Mouse (Mus musculus) spleen, postnatal 10 days (tissue): Measurements from ENCODE around the gene Igdcc3.
A peak's percentile ranks its signal among the peaks of the same experiment; 100 is the strongest.
"Not testable (repeated sequence)": the region's sequence is repeated elsewhere in the genome, so short reads cannot be mapped to it uniquely, and the experiment has no call there.

Experiments used
- DNase-seq, 2 experiments: peaks; one replicate each; pipeline ENCODE4 v3.0.0; 2021 to 2022; ENCODE audit warnings: low spot score in 2 of 2

Igdcc3 gene

DNA sequence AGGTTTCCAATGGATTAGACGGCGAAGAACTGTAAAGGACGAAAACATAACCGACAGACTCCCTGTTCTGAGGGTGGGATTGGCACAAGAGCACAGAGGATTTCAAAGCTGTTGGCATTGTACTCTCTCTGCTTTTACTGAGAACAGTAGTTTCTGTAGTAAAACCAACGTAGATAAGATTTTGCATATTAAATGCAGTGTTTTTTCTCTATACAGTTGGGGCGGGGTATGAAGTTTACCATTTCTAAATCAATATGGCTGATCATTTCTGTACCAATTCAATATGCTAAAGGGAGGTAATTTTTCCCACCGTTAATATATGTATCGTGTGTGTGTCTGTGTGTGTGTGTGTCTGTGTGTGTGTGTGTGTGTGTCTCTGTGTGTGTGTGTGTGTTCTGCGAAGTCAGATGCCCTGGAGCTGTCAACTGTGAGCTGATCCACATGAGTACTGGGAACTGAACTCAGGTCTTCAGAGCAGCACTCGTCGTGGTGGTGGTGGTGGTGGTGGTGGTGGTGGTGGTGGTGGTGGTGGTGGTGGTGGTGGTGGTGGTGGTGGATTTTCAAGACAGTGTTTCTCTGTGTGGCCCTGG is 61.3 kb downstream of the Igdcc3 start:
- no peak for DNase-seq

DNA sequence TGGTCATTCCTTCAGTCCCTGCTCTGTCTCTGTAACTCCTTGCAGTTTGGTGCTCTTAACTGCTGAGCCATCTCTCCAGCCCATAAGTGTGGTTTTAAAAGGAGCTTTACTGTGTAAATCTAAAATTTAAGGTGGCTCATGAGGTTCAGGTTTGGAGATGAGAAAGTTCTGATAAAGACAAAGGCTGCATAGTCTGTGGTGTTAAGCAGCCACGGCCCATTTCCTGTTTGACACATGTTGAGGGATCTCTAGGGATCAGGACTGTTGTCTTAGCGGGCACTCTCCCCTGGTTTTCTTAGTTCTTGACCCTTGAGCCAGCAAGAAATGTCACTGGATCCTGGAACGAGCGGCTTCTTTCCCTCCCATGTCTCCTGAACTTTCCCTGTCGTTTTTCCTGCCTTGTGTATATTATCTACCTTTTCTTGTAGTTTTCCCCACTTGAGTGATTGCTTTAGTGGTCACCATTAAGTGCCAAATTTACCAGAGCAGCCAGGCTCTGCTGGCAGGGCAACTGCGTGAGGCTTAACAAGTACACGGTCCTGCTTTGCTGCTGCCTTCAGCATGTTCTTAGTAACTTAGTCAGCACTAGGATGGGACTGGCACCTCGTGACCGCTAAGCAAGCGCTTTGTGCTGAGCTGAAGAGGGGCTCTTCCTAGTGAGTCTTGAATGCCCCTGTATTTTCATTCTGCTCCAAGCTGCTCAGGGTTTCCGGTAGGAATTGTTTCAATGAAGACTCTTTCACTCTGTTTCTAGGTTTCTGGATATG is 64.2 kb downstream of the Igdcc3 start:
- no peak for DNase-seq

DNA sequence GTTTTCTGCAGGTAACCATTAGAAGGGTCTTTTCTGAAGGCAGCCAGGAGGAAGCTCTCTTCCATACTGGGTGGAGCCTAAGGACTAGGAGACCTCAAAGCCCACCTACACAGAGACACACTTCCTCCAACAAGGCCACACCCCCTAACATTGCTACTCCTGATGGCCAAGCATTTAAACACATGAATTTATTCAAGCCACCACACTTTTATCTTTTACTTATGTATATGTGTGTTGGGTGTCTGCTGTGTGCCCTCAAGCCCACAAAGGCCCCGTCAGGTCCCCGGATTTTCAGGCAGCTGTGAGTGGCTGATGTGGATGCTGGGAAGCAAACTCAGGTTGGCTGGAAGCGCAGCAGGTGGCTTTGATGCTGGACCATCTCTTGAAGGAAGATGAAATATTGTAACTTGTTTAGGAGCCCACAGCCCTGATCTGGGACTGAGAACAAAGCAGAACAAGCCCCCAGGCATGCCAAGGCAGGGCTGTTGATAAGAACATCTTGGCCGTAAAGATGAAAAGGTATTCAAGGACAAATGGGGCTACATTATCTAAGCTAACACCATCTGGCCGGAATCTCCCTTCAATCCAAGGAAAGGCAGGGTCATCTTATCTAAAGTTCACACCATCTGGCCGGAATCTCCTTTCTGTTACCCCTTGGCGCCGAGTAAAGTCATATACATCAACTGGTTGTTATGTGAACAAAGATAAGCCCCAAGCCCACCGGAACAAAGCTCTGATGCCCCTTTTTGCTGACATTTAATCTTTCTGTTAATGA is 66.2 kb downstream of the Igdcc3 start:
- DNase-seq, result not testable (repeated sequence)

DNA sequence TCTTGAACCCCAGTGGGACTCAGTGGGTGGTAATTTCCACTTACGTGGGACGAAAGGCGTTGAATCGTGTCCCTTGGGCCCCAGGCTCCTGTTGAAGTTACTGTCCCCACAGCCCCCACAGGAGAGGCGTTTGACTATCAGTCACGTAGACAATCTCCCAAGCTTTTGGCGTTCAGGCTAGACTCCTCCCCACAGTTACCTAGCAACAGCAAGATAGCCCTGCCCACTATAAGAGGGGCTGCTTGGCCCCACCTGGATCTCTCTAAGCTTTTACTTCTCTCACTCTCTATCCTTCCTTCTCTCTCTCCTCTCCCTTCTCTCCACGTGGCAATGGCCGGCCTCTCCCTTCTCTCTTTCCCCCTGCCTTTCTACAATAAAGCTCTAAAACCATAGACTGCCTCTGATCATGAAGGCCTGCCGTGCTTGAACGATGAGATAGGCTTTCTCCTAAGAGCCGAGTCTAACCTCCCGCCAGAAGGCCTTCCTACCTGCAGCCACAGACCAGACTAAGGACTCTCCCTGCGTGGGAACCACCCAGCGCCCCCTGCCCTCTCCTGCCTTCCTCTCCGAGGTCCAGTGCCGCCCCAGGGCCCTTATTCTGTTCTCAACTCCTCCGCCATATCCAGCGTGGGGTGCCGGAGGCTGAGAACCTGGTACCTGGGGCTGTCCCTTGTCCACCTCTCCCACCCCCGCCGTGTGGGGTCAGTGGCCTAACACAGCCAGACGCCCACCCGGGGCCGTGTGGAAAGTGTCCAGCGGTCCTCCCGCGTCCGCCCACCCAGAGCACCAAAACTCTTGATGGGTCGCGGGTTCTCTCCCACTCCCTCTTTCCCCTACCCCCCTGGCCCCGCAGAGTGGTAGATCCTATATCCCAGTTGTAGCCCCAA is 67.5 kb downstream of the Igdcc3 start:
- no peak for DNase-seq

DNA sequence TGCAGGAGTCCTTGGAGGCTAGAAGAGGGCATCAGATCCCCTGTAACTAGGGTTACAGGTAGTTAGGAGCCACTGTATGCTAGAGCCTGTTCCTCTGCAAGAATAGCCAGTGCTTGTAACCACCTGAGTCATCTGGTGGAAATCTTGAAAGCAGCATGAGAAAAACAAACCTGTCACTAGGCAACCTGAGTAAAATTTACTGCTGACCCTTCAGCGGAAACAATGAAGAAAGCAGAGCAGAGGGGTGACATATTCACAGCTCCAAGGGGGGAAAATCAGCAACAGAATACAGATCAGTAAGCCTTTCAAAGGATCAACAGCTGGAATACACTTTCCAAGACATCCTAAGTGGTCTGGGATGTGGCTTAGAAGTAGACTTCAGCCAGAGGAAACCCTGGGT is 70.6 kb downstream of the Igdcc3 start:
- DNase-seq, result no peak

DNA sequence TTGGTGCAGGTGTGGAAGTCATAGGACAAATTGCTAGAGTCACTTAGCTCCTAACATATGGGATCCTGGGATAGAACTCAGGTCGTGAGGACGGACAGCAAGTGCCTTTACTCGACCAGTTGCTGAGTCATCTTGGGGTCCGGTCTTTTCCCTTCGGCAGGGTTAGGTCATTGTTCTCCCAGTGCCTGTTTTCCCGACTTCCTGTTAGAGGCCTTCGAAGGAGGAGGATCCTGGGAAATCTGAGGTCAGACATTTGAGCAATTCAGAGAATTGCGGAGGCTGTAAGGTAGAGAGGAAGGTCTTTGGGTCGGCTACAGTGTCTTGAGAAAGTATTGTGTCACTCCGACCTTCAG is 73.4 kb downstream of the Igdcc3 start:
- peak in 1 of 2 experiments; percentile 35 for DNase-seq

DNA sequence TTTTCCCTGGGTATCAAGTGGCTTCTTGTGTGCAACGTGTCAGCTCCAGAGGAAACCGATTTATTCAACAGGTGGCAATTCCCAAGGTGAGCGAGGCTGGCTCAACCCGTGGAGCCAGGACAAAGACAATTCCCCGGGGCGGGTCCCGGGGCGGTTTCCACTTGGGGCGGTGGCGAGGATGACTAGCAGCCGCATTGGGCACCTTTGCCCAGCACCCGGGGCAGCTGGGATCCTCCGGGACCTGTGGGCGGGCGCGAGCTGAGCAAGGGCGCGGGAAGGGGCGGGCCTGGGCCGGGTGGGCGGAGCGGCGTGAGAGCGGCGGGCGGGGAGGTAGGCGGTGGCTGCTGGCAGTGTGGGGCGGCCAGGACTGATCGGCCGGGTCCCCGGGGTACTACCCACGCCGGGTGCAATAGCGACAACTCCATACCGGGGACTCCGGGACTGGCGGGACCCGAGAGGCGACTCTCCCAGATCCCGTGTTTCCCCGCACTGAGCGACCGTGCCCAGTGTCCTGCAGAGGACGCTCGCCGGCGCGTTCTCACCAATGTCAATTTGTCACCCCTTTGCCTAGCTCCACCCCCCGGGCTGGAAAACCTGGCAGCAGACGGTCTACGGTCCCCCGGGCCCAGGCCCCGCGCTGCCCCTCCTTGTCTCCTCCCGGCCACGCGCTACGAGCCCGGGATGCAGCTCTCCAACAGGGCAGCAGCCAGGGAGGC is 73.9 kb downstream of the Igdcc3 start:
- DNase-seq, result peak; percentile 93 to 94

DNA sequence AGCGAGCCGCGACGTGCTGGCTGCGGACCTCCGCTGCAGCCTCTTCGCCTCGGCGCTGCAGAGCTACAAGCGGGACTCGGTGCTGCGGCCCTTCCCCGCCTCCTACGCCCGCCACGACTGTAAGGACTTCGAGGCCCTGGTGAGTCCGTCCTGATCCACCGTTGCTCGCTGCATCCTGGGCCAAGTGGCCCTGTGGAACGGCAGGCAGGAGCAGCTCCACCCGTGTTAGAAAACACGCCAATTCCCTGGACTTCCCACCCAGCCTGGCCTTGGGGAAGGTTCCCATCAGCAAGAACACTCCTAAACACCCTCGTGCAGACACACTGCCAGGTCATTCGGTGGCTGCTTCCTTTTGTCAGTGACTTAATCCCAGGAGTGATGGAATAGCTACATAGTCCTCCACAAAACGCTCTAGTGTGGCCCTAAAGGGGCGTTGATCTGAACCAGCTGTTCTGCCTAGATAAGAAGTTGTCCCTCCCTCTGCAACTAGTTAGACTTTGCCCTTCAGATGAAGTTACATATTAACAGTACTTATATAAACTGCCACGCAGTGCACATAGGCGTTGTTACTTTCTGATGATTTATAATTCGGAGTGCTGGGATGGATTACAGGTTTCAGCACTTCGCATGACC is 74.6 kb downstream of the Igdcc3 start:
- peak in 1 of 2 experiments; percentile 71 for DNase-seq

DNA sequence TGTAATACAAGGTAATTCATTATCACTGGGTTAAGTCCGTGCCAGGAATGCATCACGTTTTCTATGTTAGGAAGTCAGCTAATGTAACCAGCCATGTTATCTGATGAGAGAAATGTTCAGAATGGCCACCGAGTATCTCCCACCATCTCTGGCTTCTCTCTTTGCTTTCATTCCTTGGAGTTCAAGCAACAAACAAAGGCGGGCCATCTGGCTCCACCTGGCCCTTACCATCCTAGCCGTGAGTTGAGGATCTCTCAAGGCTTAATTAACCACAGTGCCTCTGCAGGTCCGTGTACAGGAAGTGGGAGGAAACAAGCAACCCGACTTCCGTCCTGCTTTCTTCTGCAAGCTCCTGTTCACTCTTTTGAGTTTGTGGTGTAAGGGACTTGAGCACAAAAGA is 76.0 kb downstream of the Igdcc3 start:
- peak; percentile 52 to 55 for DNase-seq

DNA sequence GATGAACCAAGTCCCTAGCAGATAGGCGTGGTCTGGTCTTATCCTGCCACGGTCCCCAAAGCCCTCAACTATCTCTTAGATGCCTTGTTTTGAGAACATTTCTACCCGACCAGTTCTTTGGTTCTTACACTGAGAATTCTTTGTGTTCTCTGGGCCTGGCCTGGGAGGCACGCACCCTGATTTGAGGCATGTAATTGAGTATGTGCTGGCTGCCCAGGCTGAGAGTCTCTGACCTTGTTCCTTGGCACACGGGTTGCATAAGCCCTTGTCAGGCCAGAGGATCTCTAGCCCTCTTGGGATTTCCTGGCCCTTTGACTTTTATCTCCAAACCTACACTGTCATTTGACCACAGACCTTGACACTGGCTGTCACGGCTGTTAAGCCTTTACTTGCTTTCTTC is 76.7 kb downstream of the Igdcc3 start:
- DNase-seq, result peak in 1 of 2 experiments; percentile 54

DNA sequence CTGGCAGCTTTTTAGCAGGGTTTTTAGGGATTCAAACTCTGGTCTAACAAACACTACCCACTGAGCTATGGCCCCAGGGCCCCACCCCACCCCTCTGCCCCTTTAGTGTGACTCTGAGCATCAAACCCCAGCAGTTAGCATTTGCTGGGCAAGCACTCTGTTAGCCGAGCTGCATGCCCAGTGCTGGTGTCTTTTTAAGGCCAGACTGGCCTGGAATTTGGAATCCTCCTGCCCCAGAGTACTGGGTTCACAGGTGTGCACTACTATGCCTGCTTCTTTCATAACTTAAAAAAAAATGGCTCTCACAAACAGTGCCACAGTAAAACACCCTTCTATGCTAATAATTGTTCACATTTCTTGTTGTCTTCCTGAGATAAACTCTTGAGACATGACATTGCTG is 77.9 kb downstream of the Igdcc3 start:
- DNase-seq, result no peak

DNA sequence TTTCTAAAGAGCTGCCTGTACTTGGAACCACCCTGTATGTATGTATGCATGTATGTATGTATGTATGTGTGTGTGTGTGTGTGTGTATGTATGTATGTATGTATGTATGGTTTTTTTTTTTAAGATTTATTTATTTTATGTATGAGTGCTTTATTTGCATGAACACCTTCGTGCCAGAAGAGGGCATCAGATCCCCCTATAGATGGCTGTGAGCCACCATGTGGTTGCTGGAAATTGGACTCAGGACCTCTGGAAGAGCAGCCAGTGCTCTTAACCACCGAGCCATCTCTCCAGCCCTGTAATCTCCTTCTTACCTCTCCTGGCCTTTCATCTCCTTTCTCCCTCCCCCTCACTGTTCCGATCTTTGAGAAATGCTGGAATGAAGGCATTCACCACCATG is 79.4 kb downstream of the Igdcc3 start:
- not testable (repeated sequence) for DNase-seq

DNA sequence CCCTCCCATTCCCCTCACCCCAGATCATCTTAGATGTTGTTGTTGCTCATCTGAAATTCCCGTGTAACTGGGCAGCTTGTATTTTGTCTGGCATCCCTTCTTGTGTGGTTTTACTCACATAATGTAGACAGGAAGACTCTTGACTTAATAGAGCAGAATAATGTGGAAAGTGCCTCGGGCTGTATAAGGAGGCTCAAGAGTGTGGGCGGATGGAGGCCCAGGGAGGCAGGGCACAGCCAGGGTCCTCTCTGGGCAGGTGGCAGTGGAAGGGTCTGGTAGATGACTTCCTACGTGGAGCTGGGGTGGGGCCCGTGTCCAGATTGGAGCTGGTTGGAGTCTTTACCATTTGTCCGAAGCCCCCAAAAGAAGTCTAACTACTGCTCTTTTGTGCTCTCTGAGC is 82.9 kb downstream of the Igdcc3 start:
- no peak for DNase-seq

DNA sequence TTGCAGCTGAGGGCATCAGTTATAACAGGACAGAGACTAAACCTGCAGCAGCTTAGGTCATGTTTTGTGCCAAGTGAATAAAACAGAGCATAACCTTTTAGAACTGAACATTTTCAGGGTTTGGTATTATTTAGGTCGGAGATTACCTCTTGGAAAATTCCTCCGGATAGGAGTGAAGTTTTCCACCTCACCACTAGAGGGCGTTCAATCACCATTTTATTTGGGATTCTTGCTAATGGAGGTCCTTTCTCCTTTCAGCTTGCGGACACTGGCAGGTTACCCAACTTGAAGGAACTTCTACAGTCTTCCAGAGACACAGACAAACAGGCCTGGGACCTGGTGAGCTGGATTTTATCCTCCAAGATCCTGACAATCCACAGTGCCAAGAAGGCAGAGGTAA is 84.8 kb downstream of the Igdcc3 start:
- no peak for DNase-seq

DNA sequence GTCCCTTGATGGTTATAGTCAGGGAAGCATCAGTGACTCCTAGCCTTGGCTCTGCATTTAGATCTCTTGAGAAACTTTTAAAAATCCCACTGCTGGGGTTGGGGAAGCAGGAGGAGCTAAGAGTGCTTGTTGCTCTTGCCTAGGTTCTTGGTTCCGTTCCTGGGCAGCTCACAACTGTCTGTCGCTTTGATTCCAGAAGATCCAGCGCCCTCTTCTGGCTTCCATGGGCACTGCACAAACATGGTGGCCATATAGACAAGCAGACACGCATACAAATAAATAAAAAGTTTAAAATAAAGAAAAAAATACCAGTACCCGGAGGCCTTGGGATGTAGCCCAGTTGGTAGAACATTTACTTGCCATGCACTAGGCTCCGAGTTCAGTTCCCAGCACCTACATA is 89.3 kb downstream of the Igdcc3 start:
- DNase-seq, result peak in 1 of 2 experiments; percentile 40

DNA sequence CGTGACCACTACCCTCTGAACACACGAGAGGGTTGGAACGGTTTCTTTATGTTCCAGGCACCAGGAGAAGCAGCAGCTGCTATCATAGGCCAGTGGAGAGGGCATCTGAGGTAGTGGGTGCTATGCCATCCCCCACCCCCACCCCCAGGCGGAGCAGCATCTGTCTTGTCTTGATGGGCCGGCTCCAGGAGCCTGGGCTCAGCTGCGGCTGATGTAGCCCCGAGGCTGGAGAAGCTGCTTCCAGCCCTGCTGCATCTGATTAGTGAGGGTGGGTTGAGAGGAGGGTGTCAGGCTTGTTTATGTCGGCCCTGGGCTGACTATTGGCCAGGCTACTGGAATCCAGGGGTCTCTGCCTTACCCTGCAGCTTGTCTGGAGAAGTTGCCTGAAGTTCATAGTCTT is 90.3 kb downstream of the Igdcc3 start:
- no peak for DNase-seq

DNA sequence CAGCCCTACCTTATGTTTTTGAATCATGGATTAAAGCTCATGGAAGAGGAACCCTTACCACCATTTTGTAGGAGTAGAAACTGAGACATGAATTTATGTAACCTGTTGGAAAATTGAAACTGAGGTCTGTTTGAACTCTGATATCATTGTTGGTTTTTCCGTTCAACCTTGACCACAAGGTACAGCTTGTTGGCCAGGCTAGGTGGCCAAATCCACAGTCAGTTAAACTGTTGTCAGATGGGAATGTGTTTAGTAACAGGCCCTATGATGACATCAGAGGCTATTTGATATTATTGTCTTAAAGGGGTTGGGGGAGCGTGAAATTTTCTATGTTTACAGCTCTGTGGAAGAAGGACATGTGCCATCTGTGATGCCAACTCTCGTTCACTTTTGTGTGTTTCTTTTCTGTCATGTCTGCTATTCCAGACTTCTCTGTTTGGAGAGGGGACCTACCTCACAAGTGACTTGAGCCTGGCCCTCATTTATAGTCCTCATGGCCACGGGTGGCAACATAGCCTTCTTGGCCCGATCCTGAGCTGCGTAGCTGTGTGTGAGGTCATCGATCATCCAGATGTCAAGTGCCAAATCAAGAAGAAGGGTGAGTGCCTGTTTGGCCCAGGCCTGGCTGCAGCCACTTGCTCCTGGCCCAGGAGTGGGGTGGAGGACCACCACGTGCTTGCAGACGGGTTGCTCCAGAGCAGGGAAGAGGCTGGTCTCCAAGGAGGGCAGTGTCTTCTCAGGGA is 92.4 kb downstream of the Igdcc3 start:
- DNase-seq, result no peak

DNA sequence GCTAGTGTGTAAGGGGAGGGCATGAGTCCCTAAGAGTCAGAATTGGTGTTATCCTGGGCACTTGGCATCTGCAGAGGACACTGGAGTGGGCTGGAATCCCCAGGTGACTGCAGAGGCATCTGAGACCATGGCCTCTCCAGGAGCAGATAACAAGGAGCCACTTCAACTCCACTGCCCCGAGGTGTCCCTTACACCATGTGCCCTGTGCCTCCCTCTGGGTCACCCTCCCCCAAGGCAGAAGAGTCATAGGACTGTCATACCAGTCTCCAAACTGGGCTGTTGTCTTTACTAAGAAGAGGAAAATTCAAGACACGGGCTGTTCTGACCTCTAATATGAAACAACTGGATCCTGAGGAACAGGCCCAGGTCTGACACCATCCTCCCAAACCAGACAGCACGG is 93.7 kb downstream of the Igdcc3 start:
- DNase-seq, result no peak
